Mouse (Mus musculus) brain, adult 2 months (tissue): Measurements from ENCODE around the gene Lrr1.
"Not testable (repeated sequence)": the region's sequence is repeated elsewhere in the genome, so short reads cannot be mapped to it uniquely, and the experiment has no call there.

ENCODE experiments used
- DNase-seq: peaks from one replicate; pipeline ENCODE4 v3.0.0; 2011; ENCODE audit warnings: low read depth, low spot score

Lrr1 gene

GRCm38 (mm10) chr12:69168461-69169106 lies at the start of gene Lrr1:
Lrr1 (plus strand) TSS chr12:69168814.
- DNase-seq, result peak; percentile 88

GRCm38 (mm10) chr12:69119908-69120307 lies 48.7 kb upstream of the Lrr1 start:
- DNase-seq, result no peak

- DNase-seq, result no peak
These were observed 45.8 kb upstream of the Lrr1 start for GRCm38 (mm10) chr12:69122801-69123200.

- no peak for DNase-seq
These were observed 43.5 kb upstream of the Lrr1 start for GRCm38 (mm10) chr12:69125066-69125465.

- peak; percentile 35 for DNase-seq
These were observed 41.4 kb upstream of the Lrr1 start for GRCm38 (mm10) chr12:69127170-69127569.

- no peak for DNase-seq
These were observed 41.0 kb upstream of the Lrr1 start for GRCm38 (mm10) chr12:69127626-69128025.

GRCm38 (mm10) chr12:69129634-69130310 lies 38.8 kb upstream of the Lrr1 start:
- no peak for DNase-seq

- DNase-seq, result no peak
These were observed 38.1 kb upstream of the Lrr1 start for GRCm38 (mm10) chr12:69130486-69130885.

- DNase-seq, result no peak
These were observed 37.3 kb upstream of the Lrr1 start for GRCm38 (mm10) chr12:69131267-69131666.

GRCm38 (mm10) chr12:69131981-69132380 lies 36.6 kb upstream of the Lrr1 start:
- peak; percentile 69 for DNase-seq

GRCm38 (mm10) chr12:69139201-69139600 lies 29.4 kb upstream of the Lrr1 start:
- DNase-seq, result no peak

GRCm38 (mm10) chr12:69139841-69140240 lies 28.8 kb upstream of the Lrr1 start:
- no peak for DNase-seq

GRCm38 (mm10) chr12:69143460-69143859 lies 25.2 kb upstream of the Lrr1 start:
- no peak for DNase-seq

- no peak for DNase-seq
These were observed 21.4 kb upstream of the Lrr1 start for GRCm38 (mm10) chr12:69147166-69147735.

GRCm38 (mm10) chr12:69150049-69150448 lies 18.6 kb upstream of the Lrr1 start:
- DNase-seq, result no peak

GRCm38 (mm10) chr12:69155923-69156322 lies 12.7 kb upstream of the Lrr1 start:
- no peak for DNase-seq

- DNase-seq, result no peak
These were observed 12.2 kb upstream of the Lrr1 start for GRCm38 (mm10) chr12:69156436-69156835.

- no peak for DNase-seq
These were observed 11.5 kb upstream of the Lrr1 start for GRCm38 (mm10) chr12:69157107-69157506.

- no peak for DNase-seq
These were observed 10.2 kb upstream of the Lrr1 start for GRCm38 (mm10) chr12:69158366-69158764.

- peak; percentile 100 for DNase-seq
These were observed 9.6 kb upstream of the Lrr1 start, which contains the start of gene Rps29 for GRCm38 (mm10) chr12:69158765-69159577. Rps29 (minus strand) TSS chr12:69159186.

- peak; percentile 76 for DNase-seq
These were observed 9.1 kb upstream of the Lrr1 start for GRCm38 (mm10) chr12:69159578-69159940.

GRCm38 (mm10) chr12:69160677-69161076 lies 7.9 kb upstream of the Lrr1 start:
- DNase-seq, result not testable (repeated sequence)
